Mouse (Mus musculus) layer of hippocampus, adult 6 months (tissue): Measurements from ENCODE around the gene Gm20388. TPM values are rescaled to one million over a fixed set of nuclear protein-coding genes. Genes with fewer than 3 reads are reported as not detected.

Experiments used
- microRNA-seq: library from miRNA; unstranded; fragments of <30 nt; microRNA quantifications from one replicate; pipeline ENCODE4 v1.2.0, GENCODE M21; 2020
- polyA plus RNA-seq: library from polyadenylated mRNA; unstranded; fragments of <200 nt; fragmentation: Nextera tagmentation; gene quantifications from 2 replicates; pipeline ENCODE4 v1.2.3, GENCODE M21; 2021

The Gm20388 gene
- polyA plus RNA-seq, 1 experiment from 2014 or later: 3.1 TPM

DNA sequence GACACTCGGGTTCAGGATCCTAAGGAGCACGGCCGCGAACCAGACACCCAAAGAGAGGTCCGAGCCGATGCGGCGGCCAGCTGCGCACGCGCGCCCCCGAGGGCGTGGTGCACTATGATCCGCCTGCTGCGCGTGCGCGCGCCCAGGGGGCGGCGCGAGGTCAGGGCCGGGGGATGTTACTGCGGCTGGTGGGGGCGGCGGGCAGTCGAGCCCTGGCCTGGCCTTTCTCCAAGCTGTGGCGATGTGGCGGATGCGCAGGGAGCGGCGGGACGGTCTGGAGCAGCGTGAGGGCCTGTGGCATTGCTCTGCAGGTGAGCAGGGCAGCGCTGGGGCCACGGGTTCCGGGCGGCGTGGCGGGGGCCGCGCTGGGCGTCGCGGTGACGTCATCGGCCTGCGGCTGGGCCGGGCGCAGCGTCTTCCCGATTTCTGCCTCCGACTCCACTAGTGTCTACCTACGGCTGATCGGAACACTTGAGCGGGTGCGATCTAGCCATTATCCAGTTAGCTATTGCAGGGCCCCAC, 3567.2 kb downstream of the Gm20388 start, which contains the start of gene Afg3l1:
Gene Afg3l1, plus strand, starts transcription at position 167 of the 522 bp plus-strand sequence.

DNA sequence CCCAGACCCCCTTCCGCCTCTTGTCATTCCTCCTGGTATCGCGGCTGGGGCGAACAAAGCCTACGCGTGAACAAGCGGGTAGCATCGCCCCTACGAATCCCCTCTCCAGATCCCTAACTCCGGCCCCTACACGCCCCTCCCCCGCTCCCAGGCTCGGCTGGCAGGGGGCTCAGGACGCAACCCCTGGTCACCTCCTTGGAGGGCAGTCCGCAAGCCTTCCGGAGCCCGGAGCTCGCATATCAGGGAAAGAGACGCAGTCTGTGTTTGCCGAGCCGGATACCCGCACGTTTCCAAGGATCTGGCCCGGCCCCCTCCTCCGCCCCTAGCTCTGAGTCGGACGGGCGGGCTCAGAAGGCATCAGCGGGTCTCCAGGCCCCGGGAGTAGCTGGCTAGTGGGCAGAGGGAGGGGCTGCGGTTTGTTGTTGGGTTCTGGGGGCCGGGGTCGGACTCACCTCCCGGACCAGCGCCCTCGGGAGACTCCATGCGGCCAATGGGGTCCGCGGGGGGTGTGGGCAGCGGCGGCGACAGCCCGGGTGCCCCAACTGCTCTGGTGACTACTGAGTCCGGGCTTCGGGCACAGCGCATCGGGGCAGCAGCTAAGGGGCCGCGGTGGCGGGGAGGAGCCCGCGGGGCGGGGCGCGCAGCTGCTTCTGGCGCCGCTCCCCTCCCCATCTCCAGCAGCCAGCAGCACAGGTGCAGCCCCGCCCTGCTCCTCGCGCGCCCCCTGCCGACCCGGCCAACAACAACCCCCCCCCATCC, 3604.3 kb downstream of the Gm20388 start, which contains the start of gene Dbndd1:
Gene Dbndd1, minus strand, starts transcription at position 683 of the 759 bp plus-strand sequence.

DNA sequence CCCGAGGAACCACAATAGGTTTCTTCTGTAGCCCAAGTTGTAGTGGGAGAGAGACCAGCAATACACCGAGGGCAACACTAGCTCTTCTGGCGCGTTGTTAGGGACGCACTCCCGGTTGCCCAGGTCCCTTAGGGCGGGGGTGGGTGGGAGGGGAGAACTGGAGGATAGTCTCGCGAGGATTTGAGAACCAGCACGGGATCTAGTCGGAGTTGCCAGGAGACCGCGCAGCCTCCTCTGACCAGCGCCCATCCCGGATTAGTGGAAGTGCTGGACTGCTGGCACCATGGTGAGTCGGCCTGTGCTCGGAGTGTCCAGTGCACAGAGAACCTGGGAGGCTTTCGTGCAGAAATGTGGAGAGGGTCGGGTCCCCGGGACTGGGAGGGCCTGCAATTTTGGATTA, 3608.0 kb downstream of the Gm20388 start, which contains the start of gene Gas8:
Gene Gas8, plus strand, starts transcription at position 168 of the 400 bp plus-strand sequence.

DNA sequence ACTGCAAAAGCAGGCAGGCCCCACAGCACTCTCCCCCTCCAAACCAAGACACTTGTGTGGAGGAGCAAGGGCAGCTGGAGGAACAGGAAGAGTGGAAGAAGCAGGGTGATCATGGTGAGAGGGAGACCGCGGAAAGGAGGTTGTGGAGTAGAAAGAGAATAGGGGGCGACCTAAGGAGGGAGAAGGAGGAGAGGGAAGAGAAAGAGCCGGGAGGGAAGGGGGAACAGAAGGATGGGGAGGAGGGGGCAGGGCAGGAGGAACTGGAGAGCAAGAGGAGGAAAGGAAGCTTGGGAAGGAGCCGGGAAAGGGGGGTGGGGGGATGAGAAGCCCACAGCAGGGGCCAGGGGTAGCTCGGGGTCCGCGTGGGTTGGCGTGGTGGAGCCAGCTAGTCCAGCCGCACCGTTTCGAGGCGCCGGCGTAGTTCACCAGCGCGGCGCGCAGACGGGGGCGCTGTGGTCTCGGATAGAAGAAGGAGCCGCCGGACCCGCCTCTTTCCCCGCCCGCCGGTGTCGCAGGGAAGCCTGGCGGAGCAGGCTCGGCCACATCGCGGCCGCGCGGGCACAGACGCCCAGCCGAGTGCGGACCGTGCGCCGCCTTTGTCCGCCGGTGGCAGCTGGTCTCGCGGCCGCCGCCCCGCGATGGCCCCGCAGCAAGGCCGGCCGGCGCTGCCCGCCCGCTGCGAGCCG, 3742.8 kb downstream of the Gm20388 start, which contains the start of gene Rhou:
Gene Rhou, plus strand, starts transcription at position 622 of the 686 bp plus-strand sequence.

DNA sequence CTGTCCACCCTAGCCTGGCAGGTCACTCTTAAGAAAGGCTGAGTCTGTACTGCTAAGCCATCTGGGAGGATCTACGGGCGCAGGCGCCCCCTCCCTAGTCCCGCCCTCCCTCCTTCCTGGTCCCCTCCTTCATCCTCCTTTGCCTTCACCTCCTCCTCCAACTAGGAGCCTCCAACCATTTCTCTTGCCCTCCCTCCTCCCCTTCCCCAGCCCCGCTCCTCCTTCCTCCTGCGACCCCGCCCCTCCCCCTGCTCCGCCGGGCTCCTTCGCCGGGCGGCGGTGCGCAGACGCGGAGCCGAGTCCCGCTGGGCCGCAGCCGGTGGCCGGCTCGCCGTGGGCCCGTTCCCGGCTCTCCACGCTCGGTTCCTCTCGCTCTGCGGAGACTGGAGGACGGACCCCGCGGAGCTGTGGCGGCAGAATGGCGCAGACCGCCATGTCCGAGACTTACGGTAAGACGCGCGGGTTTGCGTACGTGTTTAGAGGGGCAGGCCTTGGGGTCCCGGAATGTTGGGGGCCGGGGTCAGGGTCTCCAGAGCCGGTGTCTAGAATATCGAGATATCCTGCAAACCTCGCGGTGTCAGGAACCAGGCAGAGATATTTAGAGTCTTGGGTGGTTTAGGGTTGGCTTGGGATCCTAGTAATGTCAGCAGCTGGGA, 3895.2 kb downstream of the Gm20388 start, which contains the start of gene Rab4a:
Gene Rab4a, plus strand, starts transcription at position 268 of the 656 bp plus-strand sequence.

DNA sequence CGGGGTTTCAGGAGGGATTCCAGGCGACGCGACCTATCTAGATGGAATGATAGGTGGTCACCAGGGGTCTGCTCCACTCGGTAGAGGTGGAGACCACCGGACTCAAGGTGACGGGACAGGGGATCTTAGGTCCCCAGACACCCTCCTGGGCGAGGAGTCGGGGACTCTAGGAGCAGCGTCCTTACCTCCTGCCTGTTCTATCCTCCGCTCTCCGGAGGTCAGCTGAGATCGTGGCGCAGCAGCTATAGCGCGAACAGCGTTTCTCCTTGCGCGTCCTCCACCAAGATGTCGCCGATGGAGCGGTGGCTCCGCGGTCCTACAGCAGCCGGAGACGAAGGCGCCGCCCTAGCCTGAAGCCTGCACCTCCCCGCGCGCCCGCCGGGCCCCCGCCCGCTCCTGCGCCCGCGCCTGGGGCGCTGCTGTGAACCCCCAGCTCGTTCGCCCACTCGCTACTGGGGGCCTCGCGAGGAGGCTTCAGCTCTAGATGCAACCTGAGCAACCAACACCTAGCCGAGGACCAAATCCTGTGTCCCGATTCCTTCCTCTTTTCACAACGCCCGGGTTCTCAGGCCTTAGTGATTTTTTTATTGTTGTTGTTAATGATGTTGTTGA, 3949.1 kb downstream of the Gm20388 start, which contains the start of gene Ccsap:
Gene Ccsap, minus strand, starts transcription at position 562 of the 612 bp plus-strand sequence.

DNA sequence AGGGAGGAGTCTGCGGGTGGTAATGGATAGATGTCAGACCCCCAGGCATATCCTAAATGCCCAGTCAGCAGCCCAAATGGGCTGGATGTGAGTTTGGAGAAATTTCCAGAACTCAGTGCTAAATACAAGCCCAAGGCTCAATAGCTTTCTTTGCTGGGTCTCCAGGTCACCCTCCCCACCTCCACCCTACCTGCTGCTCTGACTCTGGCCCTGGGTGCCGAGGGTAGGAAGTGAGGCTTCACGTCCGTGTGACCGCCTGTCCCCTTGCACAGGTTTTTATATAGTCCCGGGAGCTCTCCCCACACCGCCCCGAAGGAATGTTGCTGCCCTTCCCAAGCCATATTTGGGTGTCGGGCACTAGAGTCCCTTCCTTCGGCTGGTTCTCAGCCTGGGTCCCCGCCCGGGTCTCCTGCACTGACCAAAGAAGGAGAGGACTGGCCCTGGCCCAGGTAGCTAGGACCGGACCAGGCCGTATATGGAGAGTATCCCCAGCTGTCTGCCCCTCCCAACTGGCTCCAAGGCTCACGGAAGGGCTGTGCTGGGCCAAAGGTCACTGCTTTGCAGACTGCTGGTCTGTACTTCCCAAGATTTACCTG, 3984.0 kb downstream of the Gm20388 start, which contains the start of gene Acta1:
Gene Acta1, minus strand, starts transcription at position 250 of the 596 bp plus-strand sequence.

DNA sequence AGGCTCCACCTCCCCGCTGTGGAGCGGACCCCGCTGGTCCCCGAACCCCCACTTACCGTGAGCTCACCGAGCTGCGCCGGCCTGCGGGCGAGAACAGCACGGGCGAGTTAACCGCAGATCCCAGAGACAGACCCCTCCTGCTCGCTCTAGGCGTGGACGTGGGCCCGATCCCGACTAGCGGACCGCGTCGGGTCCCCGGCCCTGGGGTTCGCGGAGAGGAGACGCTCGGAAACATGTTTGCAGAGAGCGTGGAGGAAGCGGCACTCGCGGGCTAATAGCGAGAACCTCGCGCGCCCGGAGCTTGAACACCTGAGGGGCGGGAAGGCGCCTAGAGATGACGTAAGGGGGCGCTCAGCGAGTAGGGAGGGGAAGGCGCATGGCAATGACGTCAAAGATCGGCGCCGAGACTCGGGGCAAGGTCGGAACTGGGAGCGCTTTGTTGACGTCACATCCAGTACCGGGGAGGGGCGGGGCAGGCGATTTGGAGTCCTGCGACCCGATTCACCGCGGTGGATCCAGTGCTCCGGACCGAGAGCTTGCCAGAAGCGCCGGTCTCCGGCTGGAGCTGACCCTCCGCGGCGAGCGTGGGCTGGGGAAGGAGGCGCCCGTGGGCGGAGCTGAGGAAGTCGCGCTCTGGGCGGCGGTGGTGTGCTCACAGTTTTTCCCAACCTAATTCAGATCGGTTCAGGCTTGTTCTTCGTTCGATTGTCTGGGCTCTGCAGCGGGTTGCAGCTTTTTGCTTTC, 4038.5 kb downstream of the Gm20388 start, which contains the start of gene Nup133:
Gene Nup133, minus strand, starts transcription at position 324 of the 744 bp plus-strand sequence.

DNA sequence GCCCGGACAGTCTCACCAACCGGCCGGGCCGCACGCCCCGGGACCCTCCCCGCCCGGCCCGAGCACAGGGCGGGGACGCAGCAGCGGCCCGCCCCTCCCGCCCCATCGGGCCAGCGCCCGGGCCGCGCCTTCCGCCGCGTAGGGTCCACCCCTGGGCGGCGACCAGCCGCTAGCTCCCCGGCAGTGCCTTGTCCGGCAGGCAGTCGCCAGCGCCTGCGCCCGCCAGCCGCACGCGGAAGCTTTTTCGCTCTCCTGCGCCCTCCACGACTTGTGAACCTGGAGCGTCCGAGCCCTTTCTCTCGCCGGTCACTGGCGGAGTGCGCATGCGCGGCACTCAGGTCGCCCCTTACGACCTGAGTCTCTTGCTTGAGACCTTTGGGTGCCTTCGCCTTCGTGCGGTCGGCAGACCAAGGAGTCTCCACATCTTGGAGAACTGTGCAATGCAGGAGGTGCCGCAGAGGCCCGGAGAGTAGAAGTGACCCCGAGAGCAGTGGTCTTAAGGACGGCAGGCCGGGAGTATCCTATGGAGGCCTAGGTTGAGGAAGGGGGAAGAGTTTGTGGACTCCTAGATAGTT, 4072.3 kb downstream of the Gm20388 start, which contains the start of gene Abcb10:
Gene Abcb10, minus strand, starts transcription at position 297 of the 575 bp plus-strand sequence.

DNA sequence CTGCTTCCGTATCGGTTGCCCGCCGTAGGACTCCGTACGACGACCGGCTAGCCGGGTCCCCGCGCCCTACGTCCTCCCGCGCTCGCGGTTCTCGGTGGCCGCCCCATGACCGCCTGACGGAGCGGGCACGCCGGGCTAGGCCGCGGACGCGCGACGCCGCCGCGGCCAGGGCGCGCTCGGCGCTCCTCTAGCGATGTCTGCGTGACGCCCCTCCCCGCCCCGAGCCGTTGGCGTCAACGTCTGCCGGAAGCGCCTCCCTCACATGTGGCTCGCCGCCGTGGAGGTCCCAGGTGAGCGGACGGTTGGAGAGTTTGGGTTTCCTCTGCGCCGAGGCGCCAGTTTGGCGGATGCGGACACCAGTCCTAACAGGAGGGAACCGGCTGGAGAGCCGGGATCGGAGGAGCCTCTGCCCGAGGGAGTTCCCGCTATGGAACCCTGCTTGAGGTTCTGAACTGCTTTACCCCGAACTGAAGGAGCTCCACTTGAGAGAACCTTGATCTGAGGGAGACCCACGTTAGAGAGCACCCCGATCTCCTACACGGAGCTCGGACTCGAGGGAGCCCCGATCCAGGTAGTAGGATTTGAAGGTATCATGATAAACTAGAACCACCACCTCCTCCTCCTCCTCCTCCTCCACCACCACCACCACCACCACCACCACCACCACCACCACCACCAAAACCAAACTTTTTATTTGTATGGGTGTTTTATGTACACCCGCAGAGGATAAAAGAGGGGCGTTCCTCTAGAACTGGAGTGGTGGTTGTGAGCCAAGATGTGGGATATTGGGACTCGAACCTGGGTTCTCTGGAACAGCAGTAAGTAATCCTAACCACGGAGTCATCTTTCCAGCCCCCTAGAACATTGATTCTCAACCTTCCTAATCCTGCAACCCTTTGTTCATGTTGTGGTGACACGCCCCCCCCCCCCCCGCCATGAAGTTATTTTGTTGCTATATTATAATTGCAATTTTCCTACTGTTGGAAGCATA, 4110.9 kb downstream of the Gm20388 start, which contains the start of the genes Taf5l and Urb2:
Gene Taf5l, minus strand, starts transcription at position 161 of the 991 bp plus-strand sequence.
Gene Urb2, plus strand, starts transcription at position 272 of the 991 bp plus-strand sequence.

DNA sequence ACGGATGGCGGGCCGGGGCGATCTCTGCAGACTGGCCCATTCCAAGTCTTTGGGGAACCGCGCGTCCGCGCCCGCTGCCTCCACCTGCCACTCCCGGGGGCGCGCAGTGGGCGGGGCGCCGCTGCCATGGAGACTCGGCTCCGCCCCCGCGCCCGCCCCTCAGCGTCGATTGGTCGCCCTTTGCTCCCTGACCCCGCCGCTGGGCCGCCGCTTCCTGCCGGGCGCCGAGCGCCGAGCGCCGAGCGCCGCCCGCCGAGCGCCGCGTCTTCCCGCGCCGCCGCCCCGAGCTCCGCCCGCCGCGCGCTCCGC, 4320.5 kb downstream of the Gm20388 start, which contains the start of gene Galnt2:
Gene Galnt2, plus strand, starts transcription at position 216 of the 309 bp plus-strand sequence.

Small RNA genes lying within 50 kb of the gene (microRNA-seq; reads per million reads assigned to microRNA genes)
- not detected for gene Gm22715
- gene Gm24366: not detected
- not detected for gene Gm27530
- not detected for gene Mir1967
- gene Mir6396: not detected
- not detected for gene Mir7079
- gene Mir7080: 384 reads per million, percentile 72 among the genes with 10 or more reads in this experiment
- gene Mir7237: not detected
- 4.1 reads per million, percentile 15 among the genes with 10 or more reads in this experiment for gene Mir7687

Other genes starting within 250 kb of the Gm20388 start
- 12.7 and 15.6 TPM in 2 replicates for gene Wfdc1, start 244.5 kb upstream of the Gm20388 start, polyA plus RNA-seq
- gene Atp2c2, start 210.8 kb upstream of the Gm20388 start, polyA plus RNA-seq: 0.23 and 0.33 TPM in 2 replicates
- gene Tldc1, start 132.4 kb upstream of the Gm20388 start, polyA plus RNA-seq: 5.9 and 7.4 TPM in 2 replicates
- 41.9 and 50.8 TPM in 2 replicates for gene Cotl1, start 70.3 kb upstream of the Gm20388 start, polyA plus RNA-seq
- gene Klhl36, start 48.6 kb upstream of the Gm20388 start, polyA plus RNA-seq: 6.8 TPM in 2 replicates
- gene Usp10, start 481 bp upstream of the Gm20388 start, polyA plus RNA-seq: 64.5 and 68.1 TPM in 2 replicates
- gene Crispld2, start 81.6 kb downstream of the Gm20388 start, polyA plus RNA-seq: 0.74 and 1.3 TPM in 2 replicates
- 20.9 and 22.1 TPM in 2 replicates for gene Zdhhc7, start 190.6 kb downstream of the Gm20388 start, polyA plus RNA-seq
- gene 6430548M08Rik, start 203.3 kb downstream of the Gm20388 start, polyA plus RNA-seq: 42.1 and 44.7 TPM in 2 replicates